Mouse (Mus musculus) erythroblast, embryonic 14.5 days (primary cell): ENCODE data around the gene Bmp6.

Source experiments
- GATA1 ChIP-seq: IDR thresholded peaks from 2 replicates; pipeline ENCODE4 v1.6.1; 2012; ENCODE audit warnings: low read length, inconsistent platforms, mixed read lengths
- TAL1 ChIP-seq: IDR thresholded peaks from 3 replicates; pipeline ENCODE4 v1.6.1; 2012; ENCODE audit warnings: low read length, inconsistent platforms, mixed read lengths

DNA sequence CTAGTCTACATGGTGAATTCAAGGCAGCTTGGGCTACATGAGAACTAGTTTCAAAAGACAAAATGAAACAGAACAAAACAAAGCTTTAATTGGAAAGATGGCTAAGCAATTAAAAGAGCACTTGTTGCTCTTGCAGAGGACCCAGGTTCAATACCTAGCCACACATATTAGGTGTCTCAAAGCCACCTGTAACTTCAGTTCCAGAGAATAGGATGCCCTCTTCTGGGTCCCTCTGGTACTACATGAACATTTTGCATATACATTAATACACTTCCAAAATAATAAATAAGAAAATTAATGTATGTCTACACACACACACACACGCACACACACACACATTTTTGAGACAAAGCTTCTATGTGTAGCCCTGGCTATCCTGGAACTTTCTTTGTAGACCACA lies 118.5 kb downstream of the Bmp6 start:
- TF ChIP-seq TAL1 = no peak
- no peak for TF ChIP-seq GATA1
